Mouse (Mus musculus) liver, embryonic 13.5 days (tissue): ENCODE data around the gene Tcea3. TPM values are rescaled to one million over a fixed set of nuclear protein-coding genes. Genes with fewer than 3 reads are reported as not detected.
A peak's percentile ranks its signal among the peaks of the same experiment; 100 is the strongest.

Experiments
- ATAC-seq: fragments of 200-750 bp; cut with Nextera tagmentation; 2 replicates; pipeline ENCODE4 v1.8.0; 2017; ENCODE audit warnings: low read depth, mild to moderate bottlenecking, moderate number of reproducible peaks, moderate library complexity
- DNase-seq: peaks from one replicate; pipeline ENCODE4 v3.0.0; 2022
- H3K27ac ChIP-seq: fragments of 300-500 bp; sonication (generic); 2 replicates; pipeline ENCODE4 v1.5.1; 2015; ENCODE audit warnings: moderate library complexity, mild to moderate bottlenecking, inconsistent platforms
- H3K27me3 ChIP-seq: fragments of 300-500 bp; sonication (generic); 2 replicates; pipeline ENCODE4 v1.6.1; 2015; ENCODE audit warnings: mild to moderate bottlenecking, inconsistent platforms
- H3K36me3 ChIP-seq: fragments of 300-500 bp; sonication (generic); 2 replicates; pipeline ENCODE4 v1.6.1; 2015; ENCODE audit warnings: mild to moderate bottlenecking, inconsistent platforms
- H3K4me1 ChIP-seq: fragments of 300-500 bp; sonication (generic); replicated peaks from 2 replicates; pipeline ENCODE4 v1.6.1; 2015; ENCODE audit warnings: inconsistent platforms
- H3K4me2 ChIP-seq: fragments of 300-500 bp; sonication (generic); 2 replicates; pipeline ENCODE4 v1.6.1; 2015; ENCODE audit warnings: inconsistent platforms, mild to moderate bottlenecking, moderate library complexity
- H3K4me3 ChIP-seq: fragments of 300-500 bp; sonication (generic); replicated peaks from 2 replicates; pipeline ENCODE4 v1.5.1; 2015; ENCODE audit warnings: mild to moderate bottlenecking, inconsistent platforms
- H3K9ac ChIP-seq: fragments of 300-500 bp; sonication (generic); 2 replicates; pipeline ENCODE4 v1.6.1; 2015; ENCODE audit warnings: mild to moderate bottlenecking, inconsistent platforms
- H3K9me3 ChIP-seq: fragments of 300-500 bp; sonication (generic); replicated peaks from 2 replicates; pipeline ENCODE4 v1.6.1; 2016; ENCODE audit warnings: inconsistent platforms
- WGBS: fragments of 180-500 bp; shearing (Covaris S2); methylation state at CpG from one replicate; pipeline ENCODE4 v1.1.7; 2015; ENCODE audit not compliant: insufficient replicate concordance; 5-methylcytosine and 5-hydroxymethylcytosine counted together
- polyA plus RNA-seq: library from polyadenylated mRNA; unstranded; fragments of >200 nt; fragmentation: Nextera tagmentation; extraction: Ambion mirVana; gene quantifications from 2 replicates; pipeline ENCODE4 v1.2.1, GENCODE M21; 2015

Tcea3 gene
- polyA plus RNA-seq, 1 experiment from 2014 or later = 12.9 TPM

GRCm38 (mm10) chr4:136255919-136256318 is 8.4 kb downstream of the Tcea3 start:
- H3K27me3 ChIP-seq = peaks cover 35% of the 10 kb centered on the region
- H3K9me3 ChIP-seq = no peaks in the 10 kb centered on the region
- H3K4me2 ChIP-seq = no peak overlapping the region
- no peak overlapping the region for H3K4me3 ChIP-seq
- H3K4me1 ChIP-seq = peaks cover 20% of the 10 kb centered on the region
- no peak for DNase-seq
- peak; percentile 23; the same call in 1 of the 2 replicates for ATAC-seq
- WGBS = 23% methylated on average over 6 of the region's 6 CpGs
- H3K27ac ChIP-seq = no peak overlapping the region
- no peak overlapping the region for H3K9ac ChIP-seq
- no peaks in the 10 kb centered on the region for H3K36me3 ChIP-seq

GRCm38 (mm10) chr4:136256696-136257095 is 9.2 kb downstream of the Tcea3 start:
- 19% methylated on average over 10 of the region's 10 CpGs for WGBS
- Histone ChIP-seq H3K27me3 (peaks cover 31% of the 10 kb centered on the region), H3K9ac (no peak overlapping the region), H3K9me3 (no peaks in the 10 kb centered on the region), H3K4me3 (no peak overlapping the region), H3K4me2 (no peak overlapping the region), H3K36me3 (no peaks in the 10 kb centered on the region), H3K4me1 (peaks cover 20% of the 10 kb centered on the region), H3K27ac (no peak overlapping the region)
- ATAC-seq (peak; percentile 25; the same call in 1 of the 2 replicates), DNase-seq (no peak)

GRCm38 (mm10) chr4:136259916-136260315 is 12.4 kb downstream of the Tcea3 start:
- no peak for DNase-seq

GRCm38 (mm10) chr4:136260491-136261180 is 13.1 kb downstream of the Tcea3 start:
- H3K9me3 ChIP-seq = no peaks in the 10 kb centered on the region
- H3K4me2 ChIP-seq = no peak overlapping the region
- DNase-seq = peak; percentile 55
- no peak overlapping the region for H3K4me3 ChIP-seq
- WGBS = 39% methylated on average over 10 of the region's 10 CpGs
- H3K27me3 ChIP-seq = peaks cover 23% of the 10 kb centered on the region
- H3K9ac ChIP-seq = no peak overlapping the region
- H3K27ac ChIP-seq = no peak overlapping the region
- H3K4me1 ChIP-seq = peaks cover 18% of the 10 kb centered on the region
- no peak for ATAC-seq
- H3K36me3 ChIP-seq = no peaks in the 10 kb centered on the region

More at GRCm38 (mm10) chr4:136259916-136260315, 12.4 kb downstream of the Tcea3 start:
- no peaks in the 10 kb centered on the region for H3K9me3 ChIP-seq
- no peak overlapping the region for H3K4me3 ChIP-seq
- H3K9ac ChIP-seq = no peak overlapping the region
- no peak overlapping the region for H3K4me2 ChIP-seq
- H3K27me3 ChIP-seq = peaks cover 20% of the 10 kb centered on the region
- H3K36me3 ChIP-seq = no peaks in the 10 kb centered on the region
- H3K27ac ChIP-seq = no peak overlapping the region
- H3K4me1 ChIP-seq = peaks cover 20% of the 10 kb centered on the region
- ATAC-seq = no peak
- WGBS = 63% methylated on average over 3 of the region's 3 CpGs

GRCm38 (mm10) chr4:136261912-136262311 is 14.4 kb downstream of the Tcea3 start:
- Histone ChIP-seq H3K9me3 (no peaks in the 10 kb centered on the region), H3K9ac (no peak overlapping the region), H3K4me1 (peaks cover 12% of the 10 kb centered on the region), H3K27ac (no peak overlapping the region), H3K27me3 (peaks cover 23% of the 10 kb centered on the region), H3K36me3 (no peaks in the 10 kb centered on the region), H3K4me3 (no peak overlapping the region), H3K4me2 (no peak overlapping the region)
- 61% methylated on average over 10 of the region's 10 CpGs for WGBS
- ATAC-seq (no peak), DNase-seq (no peak)

GRCm38 (mm10) chr4:136263555-136263954 is 16.0 kb downstream of the Tcea3 start:
- 76% methylated on average over 4 of the region's 4 CpGs for WGBS
- Histone ChIP-seq H3K27me3 (peaks cover 11% of the 10 kb centered on the region; the same call in 1 of the 2 replicates), H3K9me3 (no peaks in the 10 kb centered on the region), H3K27ac (no peak overlapping the region), H3K36me3 (no peaks in the 10 kb centered on the region), H3K4me2 (no peak overlapping the region), H3K4me3 (no peak overlapping the region), H3K9ac (no peak overlapping the region), H3K4me1 (0 out of 2 replicates have a peak, but pooled peaks cover 7% of the 10 kb centered on the region)
- DNase-seq (no peak), ATAC-seq (no peak)

- WGBS = 34% methylated on average over 9 of the region's 9 CpGs
- Histone ChIP-seq H3K4me1 (0 out of 2 replicates have a peak, but pooled peaks cover 7% of the 10 kb centered on the region), H3K27me3 (peaks cover 9% of the 10 kb centered on the region), H3K36me3 (no peaks in the 10 kb centered on the region), H3K4me2 (no peak overlapping the region), H3K4me3 (no peak overlapping the region), H3K9ac (no peak overlapping the region), H3K9me3 (no peaks in the 10 kb centered on the region), H3K27ac (no peak overlapping the region)
- no peak; the same call in 1 of the 2 replicates for ATAC-seq
- no peak for DNase-seq
These were observed 19.3 kb downstream of the Tcea3 start for GRCm38 (mm10) chr4:136266716-136267343.

GRCm38 (mm10) chr4:136268912-136269311 is 21.4 kb downstream of the Tcea3 start:
- ATAC-seq (no peak), DNase-seq (no peak)
- Histone ChIP-seq H3K27me3 (peaks cover 13% of the 10 kb centered on the region), H3K36me3 (0 out of 2 replicates have a peak, but pooled peaks cover 8% of the 10 kb centered on the region), H3K4me1 (0 out of 2 replicates have a peak, but pooled peaks cover 7% of the 10 kb centered on the region), H3K9me3 (no peaks in the 10 kb centered on the region), H3K27ac (no peak overlapping the region), H3K4me2 (no peak overlapping the region), H3K9ac (no peak overlapping the region), H3K4me3 (no peak overlapping the region)
- 35% methylated on average over 1 of the region's 1 CpGs for WGBS

- no peak overlapping the region for H3K27ac ChIP-seq
- ATAC-seq (no peak), DNase-seq (no peak)
- H3K4me1 ChIP-seq = 0 out of 2 replicates have a peak, but pooled peaks cover 7% of the 10 kb centered on the region
- no peaks in the 10 kb centered on the region for H3K9me3 ChIP-seq
- no peak overlapping the region for H3K4me2 ChIP-seq
- H3K9ac ChIP-seq = no peak overlapping the region
- H3K4me3 ChIP-seq = no peak overlapping the region
- 75% methylated on average over 8 of the region's 8 CpGs for WGBS
- peaks cover 15% of the 10 kb centered on the region for H3K27me3 ChIP-seq
- 0 out of 2 replicates have a peak, but pooled peaks cover 8% of the 10 kb centered on the region for H3K36me3 ChIP-seq
These were observed 23.1 kb downstream of the Tcea3 start for GRCm38 (mm10) chr4:136270648-136271047.

GRCm38 (mm10) chr4:136281097-136281496 is 33.6 kb downstream of the Tcea3 start:
- H3K36me3 ChIP-seq = no peaks in the 10 kb centered on the region
- H3K4me3 ChIP-seq = no peak overlapping the region
- H3K4me1 ChIP-seq = peaks cover 23% of the 10 kb centered on the region
- ATAC-seq = no peak
- WGBS = 75% methylated on average over 8 of the region's 8 CpGs
- no peaks in the 10 kb centered on the region for H3K9me3 ChIP-seq
- peaks cover 10% of the 10 kb centered on the region for H3K27me3 ChIP-seq
- no peak overlapping the region for H3K9ac ChIP-seq
- H3K4me2 ChIP-seq = no peak overlapping the region
- no peak overlapping the region for H3K27ac ChIP-seq
- DNase-seq = no peak

GRCm38 (mm10) chr4:136281611-136282010 is 34.1 kb downstream of the Tcea3 start:
- no peak overlapping the region for H3K4me2 ChIP-seq
- H3K27me3 ChIP-seq = peaks cover 5% of the 10 kb centered on the region
- H3K4me3 ChIP-seq = no peak overlapping the region
- H3K27ac ChIP-seq = no peak overlapping the region
- no peak for ATAC-seq
- H3K9ac ChIP-seq = no peak overlapping the region
- peaks cover 28% of the 10 kb centered on the region for H3K4me1 ChIP-seq
- no peak for DNase-seq
- H3K36me3 ChIP-seq = no peaks in the 10 kb centered on the region
- no peaks in the 10 kb centered on the region for H3K9me3 ChIP-seq
- WGBS = 54% methylated on average over 9 of the region's 9 CpGs
